Mouse (Mus musculus): ENCODE data around the gene Slc37a1. TPM values are rescaled to one million over a fixed set of nuclear protein-coding genes. Genes with fewer than 3 reads are reported as not detected.
A peak's percentile ranks its signal among the peaks of the same experiment; 100 is the strongest.

The Slc37a1 gene
- polyA plus RNA-seq (2014; fragmentation: Nextera tagmentation; extraction: Ambion mirVana), result 6.9 and 7.9 TPM in 2 replicates

DNA sequence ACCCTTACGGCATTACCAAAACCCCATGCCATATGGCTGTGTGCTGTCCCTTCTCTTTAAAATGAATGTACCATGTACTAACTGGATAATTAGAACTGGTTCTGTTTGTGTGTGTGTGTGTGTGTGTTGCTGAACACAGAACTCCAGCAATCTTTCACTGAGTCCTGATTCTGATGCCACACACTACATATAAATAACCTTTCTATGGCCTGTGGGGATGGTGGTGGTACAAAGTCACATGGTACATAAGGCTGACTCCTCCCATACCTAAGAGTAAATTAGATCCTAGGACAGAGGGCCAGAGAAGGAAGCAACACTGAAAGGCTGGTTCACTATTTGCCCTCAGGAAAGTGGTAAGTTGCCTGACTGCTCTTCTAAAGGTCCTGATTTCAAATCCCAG is at the start of gene Slc37a1:
Gene Slc37a1 (plus strand): TSS at position 301 of the 400 bp plus-strand sequence.
- Histone ChIP-seq H3K4me3 (ENCODE audit: low read depth, low read length) (no peak within 1 kb of the TSS), H3K9ac (ENCODE audit: low read length) (no peak within 1 kb of the TSS), H3K4me1 (ENCODE audit: control insufficient read depth, insufficient read depth, low read length) (no peaks in the 10 kb centered on the region; the same call in 1 of the 2 replicates), H3K27me3 (replicated peaks; ENCODE audit: control insufficient read depth, insufficient read depth, low read length) (no peaks in the 10 kb centered on the region), H3K36me3 (ENCODE audit: control insufficient read depth, insufficient read depth, low read length) (no peaks in the 10 kb centered on the region), H3K27ac (ENCODE audit: low read depth, low read length) (no peak within 1 kb of the TSS), H3K9me3 (replicated peaks; ENCODE audit: control insufficient read depth, low read length) (no peaks in the 10 kb centered on the region), H3K4me2 (ENCODE audit: low read length) (no peak within 1 kb of the TSS)
- ATAC-seq (no peak), DNase-seq (ENCODE audit: low spot score) (no peak)
- WGBS, result 89% methylated on average over 1 of the region's 1 CpGs

DNA sequence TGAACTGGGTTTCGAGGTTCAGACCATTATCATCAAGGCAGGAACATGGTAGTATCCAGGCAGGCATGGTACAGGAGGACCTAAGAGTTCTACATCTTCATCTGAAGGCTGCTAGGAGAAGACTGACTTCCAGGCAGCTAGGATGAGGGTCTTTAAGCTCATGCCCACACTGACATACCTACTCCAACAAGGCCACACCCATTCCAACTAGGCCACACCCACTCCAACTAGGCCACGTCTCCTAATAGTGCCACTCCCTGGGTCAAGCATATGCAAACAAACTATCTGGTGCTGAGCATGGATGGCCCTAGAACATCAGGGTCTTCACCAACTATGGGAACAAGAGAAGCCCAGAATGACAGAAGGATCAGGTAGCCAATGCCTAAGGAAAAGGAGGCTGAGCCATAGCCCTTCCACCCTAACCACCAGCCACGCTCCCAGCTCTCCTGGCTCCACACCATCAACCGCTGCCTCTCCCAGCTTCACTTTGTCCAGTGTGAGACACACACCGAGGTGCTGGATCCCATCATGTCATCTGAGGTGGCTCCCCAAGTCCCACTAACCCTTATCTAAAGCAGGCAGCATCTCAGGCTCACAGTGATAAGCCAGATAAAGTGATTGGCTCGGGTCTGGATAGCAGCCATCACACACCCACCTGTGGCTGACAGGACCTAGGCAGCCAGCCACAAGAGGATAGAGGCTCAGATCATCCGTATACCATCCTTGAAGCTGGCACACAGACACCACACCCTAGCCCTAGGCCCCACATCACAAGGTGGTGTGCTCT is 48.2 kb upstream of the Slc37a1 start:
- no peaks in the 10 kb centered on the region for H3K27me3 ChIP-seq (replicated peaks; ENCODE audit: control insufficient read depth, insufficient read depth, low read length)
- no peaks in the 10 kb centered on the region for H3K36me3 ChIP-seq (ENCODE audit: control insufficient read depth, insufficient read depth, low read length)
- H3K4me3 ChIP-seq (ENCODE audit: low read depth, low read length), result no peak overlapping the region
- H3K9ac ChIP-seq (ENCODE audit: low read length), result no peak overlapping the region
- H3K4me2 ChIP-seq (ENCODE audit: low read length), result no peak overlapping the region
- ATAC-seq, result no peak
- H3K4me1 ChIP-seq (ENCODE audit: control insufficient read depth, insufficient read depth, low read length), result no peaks in the 10 kb centered on the region
- WGBS, result 79% methylated on average over 7 of the region's 7 CpGs
- H3K9me3 ChIP-seq (replicated peaks; ENCODE audit: control insufficient read depth, low read length), result no peaks in the 10 kb centered on the region
- no peak overlapping the region for H3K27ac ChIP-seq (ENCODE audit: low read depth, low read length)
- no peak for DNase-seq (ENCODE audit: low spot score)

DNA sequence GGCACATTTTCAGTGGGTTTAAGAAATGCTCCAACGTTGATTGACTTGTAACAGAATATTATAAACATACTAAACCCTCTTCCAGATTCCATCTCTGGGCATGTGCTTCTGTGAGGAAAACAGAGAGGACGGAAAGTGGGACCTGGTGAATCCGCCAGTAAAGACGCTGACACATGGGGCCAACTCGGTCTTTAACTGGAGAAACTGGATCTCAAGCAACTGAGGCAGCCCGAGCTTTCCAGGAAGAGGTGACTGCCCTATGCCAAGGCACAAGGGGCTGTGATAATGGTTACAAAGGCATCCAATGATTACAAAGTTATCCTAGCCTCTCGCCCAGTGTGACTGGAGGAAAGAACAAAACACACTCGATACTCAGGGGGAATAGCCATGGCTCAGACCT is 45.4 kb upstream of the Slc37a1 start:
- no peaks in the 10 kb centered on the region for H3K27me3 ChIP-seq (replicated peaks; ENCODE audit: control insufficient read depth, insufficient read depth, low read length)
- no peaks in the 10 kb centered on the region for H3K36me3 ChIP-seq (ENCODE audit: control insufficient read depth, insufficient read depth, low read length)
- no peaks in the 10 kb centered on the region for H3K4me1 ChIP-seq (ENCODE audit: control insufficient read depth, insufficient read depth, low read length)
- no peaks in the 10 kb centered on the region for H3K9me3 ChIP-seq (replicated peaks; ENCODE audit: control insufficient read depth, low read length)
- 89% methylated on average over 8 of the region's 8 CpGs for WGBS
- H3K4me3 ChIP-seq (ENCODE audit: low read depth, low read length), result no peak overlapping the region
- H3K9ac ChIP-seq (ENCODE audit: low read length), result no peak overlapping the region
- DNase-seq (ENCODE audit: low spot score) (no peak), ATAC-seq (no peak)
- H3K27ac ChIP-seq (ENCODE audit: low read depth, low read length), result no peak overlapping the region
- no peak overlapping the region for H3K4me2 ChIP-seq (ENCODE audit: low read length)

DNA sequence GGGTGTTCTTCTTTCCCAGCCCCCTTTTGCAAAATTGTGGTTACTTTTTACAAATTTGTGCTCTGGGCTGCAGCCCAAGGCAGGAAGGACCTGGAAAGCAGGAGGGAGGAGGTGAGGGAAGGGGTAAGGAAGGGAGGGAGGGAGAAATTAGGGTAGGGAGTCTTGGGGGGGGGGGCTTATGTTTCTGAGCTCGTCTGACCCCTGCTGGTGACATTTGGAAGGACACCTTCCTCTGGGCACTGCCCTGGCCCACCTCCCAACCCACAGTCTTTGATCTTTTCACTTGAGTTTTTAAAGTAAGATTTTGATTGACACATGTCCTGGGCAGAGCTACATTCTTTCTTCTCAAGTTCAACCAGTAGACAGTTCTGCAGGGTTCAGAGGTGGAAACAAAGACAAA is 43.8 kb upstream of the Slc37a1 start:
- Histone ChIP-seq H3K4me3 (ENCODE audit: low read depth, low read length) (no peak overlapping the region), H3K27me3 (replicated peaks; ENCODE audit: control insufficient read depth, insufficient read depth, low read length) (no peaks in the 10 kb centered on the region), H3K4me2 (ENCODE audit: low read length) (no peak overlapping the region), H3K9me3 (replicated peaks; ENCODE audit: control insufficient read depth, low read length) (no peaks in the 10 kb centered on the region), H3K4me1 (ENCODE audit: control insufficient read depth, insufficient read depth, low read length) (no peaks in the 10 kb centered on the region), H3K27ac (ENCODE audit: low read depth, low read length) (no peak overlapping the region), H3K36me3 (ENCODE audit: control insufficient read depth, insufficient read depth, low read length) (no peaks in the 10 kb centered on the region), H3K9ac (ENCODE audit: low read length) (no peak overlapping the region)
- ATAC-seq (no peak), DNase-seq (ENCODE audit: low spot score) (no peak)
- 0% methylated on average over 1 of the region's 1 CpGs for WGBS

DNA sequence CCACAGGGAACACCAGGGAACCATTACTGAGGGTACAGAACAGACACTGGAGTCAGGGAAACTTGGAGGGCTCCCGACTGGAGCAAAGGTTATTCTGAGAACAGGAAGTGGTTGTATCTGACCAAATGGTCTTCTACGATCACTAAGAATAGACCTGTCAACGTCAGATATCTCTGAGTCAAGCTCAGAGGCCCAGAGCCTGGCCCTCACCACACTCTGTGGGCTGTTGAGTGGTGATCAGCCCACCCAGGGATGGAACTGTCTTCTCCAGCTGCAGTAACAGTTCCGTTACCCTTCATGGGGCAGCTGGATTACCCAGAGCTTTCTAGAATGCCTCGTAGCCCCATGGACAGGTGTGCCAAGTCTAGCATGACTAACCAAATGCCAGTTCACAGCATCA is 41.3 kb upstream of the Slc37a1 start:
- Histone ChIP-seq H3K4me3 (ENCODE audit: low read depth, low read length) (no peak overlapping the region), H3K4me1 (ENCODE audit: control insufficient read depth, insufficient read depth, low read length) (no peaks in the 10 kb centered on the region), H3K4me2 (ENCODE audit: low read length) (no peak overlapping the region), H3K9me3 (replicated peaks; ENCODE audit: control insufficient read depth, low read length) (no peaks in the 10 kb centered on the region), H3K27ac (ENCODE audit: low read depth, low read length) (no peak overlapping the region), H3K9ac (ENCODE audit: low read length) (no peak overlapping the region), H3K36me3 (ENCODE audit: control insufficient read depth, insufficient read depth, low read length) (no peaks in the 10 kb centered on the region), H3K27me3 (replicated peaks; ENCODE audit: control insufficient read depth, insufficient read depth, low read length) (no peaks in the 10 kb centered on the region)
- WGBS, result 83% methylated on average over 5 of the region's 5 CpGs
- ATAC-seq (no peak), DNase-seq (ENCODE audit: low spot score) (no peak)

DNA sequence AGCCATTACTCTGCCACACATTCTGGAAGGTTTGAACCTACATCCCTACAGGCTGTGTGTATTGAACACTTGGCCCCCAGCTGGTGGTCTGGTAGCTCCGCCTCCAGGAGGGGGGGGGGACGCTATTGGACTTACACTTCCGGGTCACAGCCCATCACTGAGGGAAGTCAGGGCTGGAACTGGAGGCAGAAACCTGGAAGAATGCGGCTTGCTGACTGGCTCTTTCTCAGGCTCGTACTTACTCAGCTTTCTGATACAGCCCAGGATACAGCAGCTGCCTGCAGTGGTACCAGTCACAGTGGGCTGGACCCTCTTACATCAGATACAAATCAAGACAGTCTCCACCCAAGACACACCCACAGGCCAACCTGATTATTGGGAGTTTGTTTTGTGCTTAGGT is 39.4 kb upstream of the Slc37a1 start:
- Histone ChIP-seq H3K4me1 (ENCODE audit: control insufficient read depth, insufficient read depth, low read length) (no peaks in the 10 kb centered on the region), H3K27ac (ENCODE audit: low read depth, low read length) (no peak overlapping the region), H3K9ac (ENCODE audit: low read length) (no peak overlapping the region), H3K4me2 (ENCODE audit: low read length) (no peak overlapping the region), H3K27me3 (replicated peaks; ENCODE audit: control insufficient read depth, insufficient read depth, low read length) (no peaks in the 10 kb centered on the region), H3K4me3 (ENCODE audit: low read depth, low read length) (no peak overlapping the region), H3K9me3 (replicated peaks; ENCODE audit: control insufficient read depth, low read length) (no peaks in the 10 kb centered on the region), H3K36me3 (ENCODE audit: control insufficient read depth, insufficient read depth, low read length) (no peaks in the 10 kb centered on the region)
- DNase-seq (ENCODE audit: low spot score), result no peak
- no peak for ATAC-seq
- 47% methylated on average over 5 of the region's 5 CpGs for WGBS

DNA sequence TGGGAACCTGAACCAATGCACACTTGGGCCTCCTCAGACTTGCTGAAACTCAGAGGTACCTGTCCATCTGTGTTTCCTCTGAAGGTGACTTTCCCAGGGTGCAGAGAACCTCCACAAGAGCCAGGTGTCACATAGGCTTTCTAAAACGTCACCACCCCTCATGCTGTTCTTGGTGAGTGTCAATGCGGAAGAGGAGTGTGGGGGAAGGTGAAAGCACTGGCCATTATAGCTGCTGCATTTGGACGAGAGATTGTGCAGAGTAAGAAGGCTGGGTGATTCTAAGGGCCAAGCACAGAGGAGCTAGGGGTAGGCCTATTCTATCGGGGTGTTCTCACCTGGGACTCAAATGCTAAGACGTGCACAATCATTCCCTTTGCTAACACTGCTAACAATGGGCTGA is 32.6 kb upstream of the Slc37a1 start:
- no peak for DNase-seq (ENCODE audit: low spot score)
- Histone ChIP-seq H3K36me3 (ENCODE audit: control insufficient read depth, insufficient read depth, low read length) (no peaks in the 10 kb centered on the region), H3K9ac (ENCODE audit: low read length) (no peak overlapping the region), H3K27ac (ENCODE audit: low read depth, low read length) (no peak overlapping the region), H3K4me1 (ENCODE audit: control insufficient read depth, insufficient read depth, low read length) (no peaks in the 10 kb centered on the region; the same call in 1 of the 2 replicates), H3K9me3 (replicated peaks; ENCODE audit: control insufficient read depth, low read length) (no peaks in the 10 kb centered on the region), H3K4me3 (ENCODE audit: low read depth, low read length) (no peak overlapping the region), H3K4me2 (ENCODE audit: low read length) (no peak overlapping the region), H3K27me3 (replicated peaks; ENCODE audit: control insufficient read depth, insufficient read depth, low read length) (no peaks in the 10 kb centered on the region)
- WGBS, result 58% methylated on average over 5 of the region's 5 CpGs
- ATAC-seq, result no peak

DNA sequence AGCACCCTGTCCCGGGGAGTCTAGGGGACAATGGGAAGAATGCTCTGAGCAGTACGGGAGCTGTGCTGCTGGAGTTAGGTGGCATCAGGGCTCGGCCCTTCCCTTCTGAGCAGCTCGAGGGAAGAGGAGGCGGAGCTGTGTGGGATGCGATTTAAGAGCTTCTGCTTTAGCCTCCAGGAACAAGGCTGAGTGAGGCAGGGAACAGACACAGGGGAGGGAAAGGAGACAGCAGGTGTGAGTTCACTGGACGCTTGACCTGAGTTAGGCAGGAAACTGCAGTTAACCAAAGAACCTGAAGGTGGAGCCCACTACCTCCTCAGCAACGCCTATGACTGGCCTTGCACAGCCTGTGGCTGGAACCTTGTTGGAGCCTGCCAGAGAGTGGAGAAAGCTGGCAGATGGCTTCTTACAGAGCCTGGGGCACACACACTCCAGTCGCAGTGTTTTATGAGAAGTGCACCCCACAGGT is 32.1 kb upstream of the Slc37a1 start:
- Histone ChIP-seq H3K27me3 (replicated peaks; ENCODE audit: control insufficient read depth, insufficient read depth, low read length) (no peaks in the 10 kb centered on the region), H3K27ac (ENCODE audit: low read depth, low read length) (no peak overlapping the region), H3K36me3 (ENCODE audit: control insufficient read depth, insufficient read depth, low read length) (no peaks in the 10 kb centered on the region), H3K4me1 (ENCODE audit: control insufficient read depth, insufficient read depth, low read length) (no peaks in the 10 kb centered on the region; the same call in 1 of the 2 replicates), H3K9me3 (replicated peaks; ENCODE audit: control insufficient read depth, low read length) (no peaks in the 10 kb centered on the region), H3K9ac (ENCODE audit: low read length) (no peak overlapping the region), H3K4me2 (ENCODE audit: low read length) (no peak overlapping the region), H3K4me3 (ENCODE audit: low read depth, low read length) (no peak overlapping the region)
- ATAC-seq, result peak; percentile 91
- DNase-seq (ENCODE audit: low spot score), result peak; percentile 88
- 9% methylated on average over 9 of the region's 9 CpGs for WGBS

DNA sequence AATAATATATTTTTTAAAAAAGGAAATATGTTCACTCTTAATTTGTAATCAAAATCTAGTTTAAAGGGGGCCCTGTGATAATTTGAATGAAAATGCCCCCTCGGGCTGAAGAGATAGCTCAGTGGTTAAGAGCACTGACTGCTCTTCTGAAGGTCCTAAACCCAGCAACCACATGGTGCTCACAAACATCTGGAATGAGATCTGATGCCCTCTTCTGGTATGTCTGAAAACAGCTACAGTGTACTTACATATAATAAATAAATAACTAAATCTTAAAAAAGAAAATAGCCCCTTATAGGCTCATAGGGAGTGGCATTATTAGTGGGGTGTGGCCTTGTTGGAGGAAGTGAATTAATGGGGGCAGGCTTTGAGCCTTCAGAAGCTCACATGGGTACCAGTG is 29.4 kb upstream of the Slc37a1 start:
- no peaks in the 10 kb centered on the region for H3K9me3 ChIP-seq (replicated peaks; ENCODE audit: control insufficient read depth, low read length)
- H3K27ac ChIP-seq (ENCODE audit: low read depth, low read length), result no peak overlapping the region
- no peak overlapping the region for H3K4me3 ChIP-seq (ENCODE audit: low read depth, low read length)
- no peaks in the 10 kb centered on the region; the same call in 1 of the 2 replicates for H3K4me1 ChIP-seq (ENCODE audit: control insufficient read depth, insufficient read depth, low read length)
- no peak for ATAC-seq
- H3K4me2 ChIP-seq (ENCODE audit: low read length), result no peak overlapping the region
- DNase-seq (ENCODE audit: low spot score), result no peak
- no peak overlapping the region for H3K9ac ChIP-seq (ENCODE audit: low read length)
- H3K36me3 ChIP-seq (ENCODE audit: control insufficient read depth, insufficient read depth, low read length), result no peaks in the 10 kb centered on the region
- H3K27me3 ChIP-seq (replicated peaks; ENCODE audit: control insufficient read depth, insufficient read depth, low read length), result no peaks in the 10 kb centered on the region
- WGBS, result 90% methylated on average over 1 of the region's 1 CpGs

All from forebrain, embryonic 14.5 days (tissue).